Mouse (Mus musculus) hindbrain, embryonic 15.5 days (tissue): ENCODE results near the gene A230050P20Rik. TPM values are rescaled to one million over a fixed set of nuclear protein-coding genes. Genes with fewer than 3 reads are reported as not detected.
A peak's percentile ranks its signal among the peaks of the same experiment; 100 is the strongest.

Experiments
- ATAC-seq: fragments of 200-750 bp; cut with Nextera tagmentation; 2 replicates; pipeline ENCODE4 v1.8.0; 2017; ENCODE audit warnings: low read depth, moderate number of reproducible peaks, moderate TSS enrichment; ENCODE audit not compliant: low FRiP score
- H3K27ac ChIP-seq: fragments of 300-500 bp; sonication (generic); replicated peaks from 2 replicates; pipeline ENCODE4 v1.5.1; 2015; ENCODE audit warnings: mild to moderate bottlenecking, inconsistent platforms
- H3K27me3 ChIP-seq: fragments of 300-500 bp; sonication (generic); 2 replicates; pipeline ENCODE4 v1.6.1; 2015; ENCODE audit warnings: control low read depth, inconsistent platforms
- H3K36me3 ChIP-seq: fragments of 300-500 bp; sonication (generic); 2 replicates; pipeline ENCODE4 v1.6.1; 2015; ENCODE audit warnings: control low read depth, inconsistent platforms
- H3K4me1 ChIP-seq: fragments of 300-500 bp; sonication (generic); replicated peaks from 2 replicates; pipeline ENCODE4 v1.6.1; 2015; ENCODE audit warnings: control low read depth, inconsistent platforms
- H3K4me2 ChIP-seq: fragments of 300-500 bp; sonication (generic); 2 replicates; pipeline ENCODE4 v1.6.1; 2015; ENCODE audit warnings: moderate library complexity, mild to moderate bottlenecking, inconsistent platforms
- H3K4me3 ChIP-seq: fragments of 300-500 bp; sonication (generic); 2 replicates; pipeline ENCODE4 v1.5.1; 2015; ENCODE audit warnings: mild to moderate bottlenecking, inconsistent platforms
- H3K9ac ChIP-seq: fragments of 300-500 bp; sonication (generic); 2 replicates; pipeline ENCODE4 v1.6.1; 2015; ENCODE audit warnings: inconsistent platforms
- H3K9me3 ChIP-seq: fragments of 300-500 bp; sonication (generic); 2 replicates; pipeline ENCODE4 v1.6.1; 2016; ENCODE audit warnings: control low read depth, inconsistent platforms
- WGBS: fragments of 180-500 bp; shearing (Covaris S2); methylation state at CpG from one replicate; pipeline ENCODE4 v1.1.7; 2015; 5-methylcytosine and 5-hydroxymethylcytosine counted together
- polyA plus RNA-seq: library from polyadenylated mRNA; unstranded; fragments of >200 nt; fragmentation: Nextera tagmentation; extraction: Ambion mirVana; gene quantifications from 2 replicates; pipeline ENCODE4 v1.2.1, GENCODE M21; 2015

Gene A230050P20Rik
- polyA plus RNA-seq, 1 experiment from 2014 or later, result 13.2 TPM

DNA sequence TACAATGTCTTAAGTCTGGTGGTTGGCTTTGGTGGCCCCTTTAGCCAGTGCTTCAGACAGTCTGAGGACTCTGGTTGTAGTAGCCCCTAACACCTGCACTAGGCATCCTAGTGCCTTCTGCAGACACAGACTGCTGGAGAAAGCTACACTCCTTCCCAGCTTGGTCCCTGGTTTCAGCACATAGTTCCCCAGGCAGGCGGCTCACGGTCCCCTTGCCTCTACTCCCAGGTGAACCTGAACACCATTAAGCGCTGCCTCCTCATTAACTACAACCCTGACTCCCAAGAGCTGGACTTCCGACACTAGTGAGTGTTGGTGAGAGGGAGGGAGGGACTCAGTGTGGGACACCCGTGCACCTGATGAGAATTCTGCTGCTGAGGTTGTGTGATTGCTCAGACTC lies 22.0 kb downstream of the A230050P20Rik start:
- no peaks in the 10 kb centered on the region for H3K27me3 ChIP-seq
- H3K4me3 ChIP-seq, result no peak overlapping the region
- H3K4me1 ChIP-seq, result peaks cover 16% of the 10 kb centered on the region
- no peak for ATAC-seq
- peaks cover 60% of the 10 kb centered on the region for H3K36me3 ChIP-seq
- H3K9ac ChIP-seq, result no peak overlapping the region
- no peak overlapping the region for H3K27ac ChIP-seq
- H3K9me3 ChIP-seq, result no peaks in the 10 kb centered on the region
- 93% methylated on average over 5 of the region's 5 CpGs for WGBS
- H3K4me2 ChIP-seq, result no peak overlapping the region

DNA sequence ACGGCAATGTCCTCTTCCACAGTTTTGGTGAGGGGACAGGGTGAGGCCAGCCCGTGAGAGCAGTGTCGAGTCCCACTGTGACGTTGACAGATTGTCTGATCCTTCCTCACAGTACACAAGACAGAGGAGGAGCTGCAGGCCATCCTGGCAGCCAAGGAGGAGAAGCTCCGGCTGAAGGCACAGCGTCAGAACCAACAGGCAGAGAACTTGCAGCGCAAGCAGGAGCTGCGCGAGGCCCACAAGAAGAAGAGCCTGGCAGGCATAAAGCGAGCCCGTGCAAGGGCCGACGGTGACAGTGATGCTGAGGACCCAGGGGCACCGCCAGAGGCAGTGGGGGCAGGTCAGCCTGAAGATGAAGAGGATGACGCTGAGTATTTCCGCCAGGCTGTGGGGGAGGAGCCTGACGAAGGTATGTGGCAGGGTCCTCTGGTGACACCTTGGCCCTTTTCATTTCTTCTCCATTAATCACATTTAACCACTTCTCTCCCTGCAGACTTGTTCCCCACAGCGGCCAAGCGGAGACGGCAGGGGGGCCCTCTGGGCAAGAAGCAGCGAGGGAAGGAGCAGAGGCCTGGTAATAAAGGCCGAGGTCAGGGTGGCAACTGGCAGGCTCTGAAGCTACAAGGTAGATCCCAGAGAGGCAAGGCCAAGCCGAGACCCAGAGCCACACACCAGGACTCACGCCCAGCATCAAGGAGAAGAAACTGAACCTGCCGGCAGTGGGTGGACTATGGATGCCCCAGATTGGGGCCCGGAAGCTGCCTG lies 23.1 kb downstream of the A230050P20Rik start:
- Histone ChIP-seq H3K4me3 (no peak overlapping the region), H3K27ac (no peak overlapping the region), H3K9ac (no peak overlapping the region), H3K4me1 (peaks cover 16% of the 10 kb centered on the region), H3K4me2 (no peak overlapping the region), H3K36me3 (peaks cover 69% of the 10 kb centered on the region), H3K9me3 (no peaks in the 10 kb centered on the region), H3K27me3 (no peaks in the 10 kb centered on the region)
- no peak for ATAC-seq
- WGBS, result 84% methylated on average over 26 of the region's 26 CpGs

DNA sequence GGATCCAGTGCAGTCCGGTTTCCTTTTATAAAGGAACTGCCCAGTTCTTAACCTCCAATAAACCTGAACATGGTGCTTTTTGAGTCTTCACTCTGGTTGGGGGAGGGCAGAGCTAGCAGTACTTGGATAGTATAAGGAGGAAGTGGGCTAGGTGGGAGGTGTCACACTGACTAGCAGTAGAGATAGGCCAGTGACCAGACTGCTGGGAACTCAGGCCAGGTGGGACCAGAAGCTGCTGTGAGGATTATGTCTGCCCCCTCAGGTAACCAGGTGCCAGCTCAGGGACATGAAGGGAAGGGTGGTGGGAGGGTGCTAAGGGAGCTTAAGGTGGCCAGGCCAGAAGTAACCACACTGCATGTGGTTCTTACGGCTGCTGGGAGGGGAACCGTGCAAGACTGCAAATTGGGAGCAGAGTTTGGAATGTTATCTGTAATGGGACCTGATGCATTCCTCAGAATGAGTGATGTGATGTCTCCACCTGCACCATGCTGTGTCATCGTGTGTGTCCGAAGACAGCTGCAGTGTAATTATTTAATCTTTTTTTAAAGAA lies 23.7 kb downstream of the A230050P20Rik start:
- WGBS, result 78% methylated on average over 5 of the region's 5 CpGs
- Histone ChIP-seq H3K9me3 (no peaks in the 10 kb centered on the region), H3K4me1 (peaks cover 17% of the 10 kb centered on the region), H3K4me3 (no peak overlapping the region), H3K9ac (no peak overlapping the region), H3K27me3 (no peaks in the 10 kb centered on the region), H3K27ac (no peak overlapping the region), H3K36me3 (peaks cover 75% of the 10 kb centered on the region), H3K4me2 (no peak overlapping the region)
- no peak for ATAC-seq

DNA sequence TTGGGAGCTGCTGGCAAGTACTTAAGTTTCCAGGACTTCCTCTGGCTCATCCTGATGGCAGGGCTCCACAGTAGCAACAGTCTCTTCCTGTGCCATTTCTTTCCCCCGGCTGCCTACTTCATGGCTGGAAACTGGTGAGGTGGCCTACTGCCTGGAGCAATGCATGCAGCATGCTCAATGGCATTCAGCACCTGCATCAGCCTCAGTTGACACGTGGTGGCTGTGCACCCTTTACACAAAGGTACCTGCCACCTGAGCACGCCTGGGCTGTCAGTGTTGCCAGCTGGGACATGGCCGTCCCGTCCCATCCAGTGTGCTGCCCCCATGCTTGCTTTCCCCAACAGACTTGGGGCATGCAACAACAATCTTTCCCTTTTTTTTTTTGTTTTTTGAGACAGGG lies 24.6 kb downstream of the A230050P20Rik start:
- Histone ChIP-seq H3K9ac (no peak overlapping the region), H3K4me1 (peaks cover 24% of the 10 kb centered on the region), H3K27me3 (no peaks in the 10 kb centered on the region), H3K27ac (no peak overlapping the region), H3K9me3 (no peaks in the 10 kb centered on the region), H3K4me3 (no peak overlapping the region), H3K4me2 (no peak overlapping the region), H3K36me3 (peaks cover 76% of the 10 kb centered on the region)
- ATAC-seq, result no peak
- WGBS, result 64% methylated on average over 5 of the region's 5 CpGs

DNA sequence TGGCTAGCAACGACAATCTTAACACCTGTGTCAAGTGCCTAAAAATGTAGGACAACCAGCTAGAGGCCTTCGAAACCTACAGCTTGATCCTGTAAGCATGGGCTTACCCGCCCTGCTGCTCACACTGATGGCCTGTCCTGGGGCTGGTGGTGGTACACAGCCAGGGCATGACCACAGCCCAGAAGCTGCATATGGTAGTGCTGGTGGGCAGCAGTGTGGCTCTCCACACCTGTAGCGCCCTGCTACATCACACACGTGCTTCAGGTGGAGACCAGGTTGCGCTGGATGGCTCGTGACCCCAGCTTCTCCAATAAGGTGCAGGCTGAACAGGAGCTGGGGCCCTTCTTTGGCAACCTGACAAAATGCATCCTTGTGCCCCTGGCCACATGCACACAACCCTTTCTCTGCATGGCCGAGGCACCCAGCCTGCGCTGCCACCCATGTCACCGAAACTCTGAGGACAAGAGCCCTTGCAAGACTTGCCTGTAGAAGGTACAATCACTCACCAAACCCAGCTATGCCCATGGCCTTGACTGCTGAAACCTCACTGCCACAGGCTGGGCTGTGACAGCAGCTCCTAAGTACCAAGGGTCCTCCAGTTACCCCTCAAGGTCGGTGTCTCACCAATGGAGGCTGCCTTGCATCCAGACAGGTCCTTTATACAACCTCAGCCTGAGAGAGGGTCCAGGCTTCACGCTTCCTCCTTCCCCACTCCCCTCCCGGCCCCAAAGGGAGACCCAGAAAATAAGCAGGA lies 25.3 kb downstream of the A230050P20Rik start:
- H3K27ac ChIP-seq, result no peak overlapping the region
- H3K4me1 ChIP-seq, result peaks cover 21% of the 10 kb centered on the region
- no peak overlapping the region for H3K4me3 ChIP-seq
- 84% methylated on average over 13 of the region's 13 CpGs for WGBS
- no peak overlapping the region for H3K4me2 ChIP-seq
- no peaks in the 10 kb centered on the region for H3K9me3 ChIP-seq
- ATAC-seq, result no peak
- H3K27me3 ChIP-seq, result no peaks in the 10 kb centered on the region
- H3K9ac ChIP-seq, result no peak overlapping the region
- H3K36me3 ChIP-seq, result peaks cover 76% of the 10 kb centered on the region

DNA sequence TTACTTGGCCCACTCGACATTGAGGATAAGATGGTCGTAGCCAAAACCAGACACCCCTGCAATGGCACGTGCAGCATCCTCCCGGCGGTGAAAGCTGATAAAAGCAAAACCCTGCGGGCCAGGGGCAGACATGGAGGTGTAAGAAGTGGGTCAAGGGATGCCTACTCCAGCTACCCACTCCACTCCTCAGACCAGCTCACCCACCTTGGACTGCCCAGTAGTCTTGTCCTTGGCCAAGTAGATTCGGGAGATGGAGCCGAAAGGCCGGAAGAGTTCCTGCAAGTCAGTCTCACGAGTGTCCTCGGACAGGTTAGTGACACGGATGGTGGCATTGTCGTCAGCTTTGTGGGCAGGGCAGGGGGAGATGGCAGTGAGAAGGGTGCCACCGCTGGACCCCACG lies 26.2 kb downstream of the A230050P20Rik start:
- H3K4me3 ChIP-seq, result no peak overlapping the region
- no peaks in the 10 kb centered on the region for H3K27me3 ChIP-seq
- H3K36me3 ChIP-seq, result peaks cover 73% of the 10 kb centered on the region
- H3K27ac ChIP-seq, result no peak overlapping the region
- H3K4me1 ChIP-seq, result peaks cover 14% of the 10 kb centered on the region
- no peak overlapping the region for H3K9ac ChIP-seq
- H3K9me3 ChIP-seq, result no peaks in the 10 kb centered on the region
- WGBS, result 88% methylated on average over 15 of the region's 15 CpGs
- ATAC-seq, result no peak
- no peak overlapping the region for H3K4me2 ChIP-seq

DNA sequence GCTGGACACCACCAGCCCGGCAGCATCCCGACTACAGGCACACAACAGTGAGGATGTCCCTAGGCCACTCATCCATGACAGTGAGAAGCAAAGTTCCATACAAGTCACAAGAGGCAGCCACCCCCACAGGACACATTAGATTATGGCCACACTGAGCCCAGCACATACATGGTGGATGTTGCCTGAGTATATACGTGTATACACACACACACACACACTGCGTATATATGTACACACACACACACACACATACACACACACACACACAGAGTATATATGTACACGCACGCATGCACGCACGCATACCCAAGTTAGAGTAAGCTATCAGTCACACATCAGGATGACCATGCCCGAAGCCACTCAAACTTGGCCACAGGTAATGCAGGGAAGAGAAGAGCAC lies 26.9 kb downstream of the A230050P20Rik start:
- ATAC-seq, result no peak
- peaks cover 66% of the 10 kb centered on the region for H3K36me3 ChIP-seq
- no peak overlapping the region for H3K27ac ChIP-seq

DNA sequence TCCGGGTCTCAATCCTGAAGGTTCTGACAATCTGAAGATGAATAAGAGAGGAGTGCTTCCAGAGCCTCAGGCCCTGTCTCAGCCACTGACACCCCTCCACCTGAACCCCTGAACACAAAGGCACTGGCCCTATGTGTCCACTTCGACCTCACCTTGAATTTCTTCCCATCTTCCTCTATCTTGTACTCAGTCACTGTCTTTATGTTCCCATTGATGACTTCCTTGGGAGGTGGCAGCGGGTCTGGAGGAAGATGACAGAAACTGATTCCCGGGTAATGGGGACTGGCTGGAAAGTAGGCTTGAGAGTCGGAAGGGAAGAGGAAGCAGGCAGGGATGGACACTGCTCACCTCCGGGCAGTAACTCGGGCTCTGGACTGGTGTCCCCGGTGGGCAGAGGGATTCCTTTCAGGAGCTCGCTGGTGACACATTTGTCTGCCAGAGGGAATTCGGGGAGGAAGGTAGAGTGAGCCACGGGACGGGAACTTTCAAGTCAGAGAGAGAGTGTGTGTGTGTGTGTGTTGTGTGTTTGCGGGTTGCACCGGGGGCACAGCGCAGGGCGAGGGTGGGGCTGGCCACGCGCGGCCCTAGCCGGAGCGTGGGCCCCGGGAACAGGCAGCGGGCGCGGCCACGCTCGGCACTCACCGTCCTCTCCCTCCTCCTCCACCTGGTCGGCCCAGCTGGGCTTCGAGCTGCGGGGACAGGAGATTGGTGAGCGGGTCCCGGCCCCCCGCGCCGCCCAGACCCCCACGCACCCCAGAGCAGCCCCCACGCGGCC lies 29.5 kb downstream of the A230050P20Rik start:
- Histone ChIP-seq H3K9me3 (no peaks in the 10 kb centered on the region), H3K4me3 (peak overlapping the region; percentile 85), H3K27me3 (no peaks in the 10 kb centered on the region), H3K36me3 (peaks cover 41% of the 10 kb centered on the region), H3K4me1 (peaks cover 14% of the 10 kb centered on the region), H3K27ac (peak overlapping the region; percentile 53; the same call in 1 of the 2 replicates), H3K4me2 (peak overlapping the region; percentile 97), H3K9ac (peak overlapping the region; percentile 88)
- peak; percentile 76 for ATAC-seq
- 11% methylated on average over 17 of the region's 39 CpGs for WGBS

More for the DNA sequence above, 26.9 kb downstream of the A230050P20Rik start:
- no peak overlapping the region for H3K4me3 ChIP-seq
- H3K27me3 ChIP-seq, result no peaks in the 10 kb centered on the region
- no peak overlapping the region for H3K9ac ChIP-seq
- WGBS, result 94% methylated on average over 9 of the region's 9 CpGs
- no peak overlapping the region for H3K4me2 ChIP-seq
- H3K9me3 ChIP-seq, result no peaks in the 10 kb centered on the region
- H3K4me1 ChIP-seq, result peaks cover 14% of the 10 kb centered on the region

DNA sequence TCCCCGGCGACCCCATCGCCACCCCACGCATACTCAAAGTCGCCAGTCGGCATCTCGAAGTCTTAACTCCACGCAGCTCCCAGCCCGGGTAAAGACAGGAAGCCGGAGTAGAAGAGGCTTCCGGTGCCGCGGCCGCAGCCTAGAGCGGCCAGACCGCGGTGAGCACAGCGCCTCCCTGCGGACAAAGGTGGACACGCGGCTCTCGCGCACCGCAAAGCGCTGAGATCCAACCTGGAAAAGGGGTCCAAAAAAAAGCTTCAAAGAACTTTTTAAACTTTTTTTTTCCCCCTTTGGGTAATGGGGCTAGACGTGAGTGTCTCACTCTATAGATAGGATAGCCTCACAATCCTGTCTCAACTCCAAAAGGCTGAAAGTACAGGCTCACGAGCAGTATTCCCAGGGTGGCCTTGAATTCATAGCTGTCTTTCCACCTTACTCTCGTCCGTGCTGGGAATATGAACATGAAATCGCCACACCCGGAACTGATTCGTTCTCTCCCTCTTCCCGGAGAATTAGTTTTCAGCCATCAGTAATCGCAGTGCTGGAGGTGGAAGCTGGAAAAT lies 30.1 kb downstream of the A230050P20Rik start, which contains the start of gene Eif3g:
Eif3g (minus strand) TSS at position 113 of the 563 bp plus-strand sequence.
- peaks cover 14% of the 10 kb centered on the region for H3K4me1 ChIP-seq
- H3K27me3 ChIP-seq, result no peaks in the 10 kb centered on the region
- peak within 1 kb of the TSS; percentile 97 for H3K4me2 ChIP-seq
- peak; percentile 89 for ATAC-seq
- WGBS, result 5% methylated on average over 34 of the region's 34 CpGs
- peak within 1 kb of the TSS; percentile 53; the same call in 1 of the 2 replicates for H3K27ac ChIP-seq
- H3K4me3 ChIP-seq, result peak within 1 kb of the TSS; percentile 85
- H3K36me3 ChIP-seq, result peaks cover 34% of the 10 kb centered on the region
- peak within 1 kb of the TSS; percentile 88 for H3K9ac ChIP-seq
- H3K9me3 ChIP-seq, result no peaks in the 10 kb centered on the region

DNA sequence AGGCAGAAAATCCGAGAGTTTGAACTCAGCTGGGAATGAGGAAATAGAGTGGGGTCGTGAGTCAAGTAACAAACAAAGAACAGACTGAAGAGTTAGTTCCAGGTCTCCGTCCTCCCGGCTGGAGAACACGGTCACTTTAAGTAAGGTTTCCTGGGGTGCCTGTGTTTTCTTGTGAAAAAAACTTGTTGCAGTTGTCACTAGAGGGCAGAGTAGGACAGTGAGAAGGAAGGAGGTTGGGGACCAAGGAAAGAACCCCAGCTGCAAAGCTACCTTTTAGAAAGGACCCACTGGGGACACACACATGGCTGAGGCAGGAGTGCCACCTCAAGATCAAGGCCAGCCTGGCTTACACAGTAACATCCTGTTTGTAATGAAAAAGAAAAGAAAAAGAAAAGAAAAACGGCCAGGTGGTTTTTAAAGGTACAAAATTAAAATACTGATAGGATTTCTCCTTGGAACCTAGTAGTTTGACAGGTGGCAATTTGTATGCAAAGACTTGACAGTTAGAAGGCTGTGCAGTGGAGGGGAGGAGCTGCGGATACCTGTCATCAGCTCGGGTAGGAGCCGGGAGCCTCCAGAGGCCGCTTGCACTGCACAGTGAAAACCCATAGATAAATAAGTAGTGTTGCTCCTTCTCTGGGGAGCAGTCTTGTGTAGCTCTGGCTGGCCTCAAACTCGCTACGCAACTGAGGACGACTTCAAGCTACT lies 33.2 kb downstream of the A230050P20Rik start:
- WGBS, result 22% methylated on average over 13 of the region's 13 CpGs
- Histone ChIP-seq H3K36me3 (peaks cover 24% of the 10 kb centered on the region), H3K4me3 (no peak overlapping the region), H3K4me1 (peaks cover 14% of the 10 kb centered on the region), H3K27ac (no peak overlapping the region), H3K9ac (no peak overlapping the region), H3K9me3 (no peaks in the 10 kb centered on the region), H3K4me2 (no peak overlapping the region), H3K27me3 (no peaks in the 10 kb centered on the region)
- ATAC-seq, result no peak

DNA sequence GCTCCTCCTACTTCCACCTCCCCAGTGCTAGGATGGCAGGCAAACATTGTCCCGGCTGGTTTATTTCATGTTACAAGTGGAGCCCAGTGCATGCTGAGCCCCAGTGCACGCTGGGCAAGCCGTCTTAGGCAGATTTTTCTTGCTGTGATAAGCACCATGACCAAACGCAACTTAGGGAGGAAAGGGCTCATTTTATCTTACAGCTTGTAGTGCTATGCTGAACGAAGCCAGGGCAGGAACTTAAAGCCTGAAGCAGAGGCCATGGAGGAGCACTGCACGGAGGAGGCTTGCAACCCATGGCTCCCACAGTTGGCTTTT lies 33.7 kb downstream of the A230050P20Rik start:
- no peaks in the 10 kb centered on the region for H3K27me3 ChIP-seq
- peaks cover 24% of the 10 kb centered on the region for H3K36me3 ChIP-seq
- 51% methylated on average over 6 of the region's 6 CpGs for WGBS
- H3K4me1 ChIP-seq, result peaks cover 9% of the 10 kb centered on the region
- no peak overlapping the region for H3K4me2 ChIP-seq
- no peak overlapping the region for H3K9ac ChIP-seq
- H3K9me3 ChIP-seq, result no peaks in the 10 kb centered on the region
- no peak for ATAC-seq
- no peak overlapping the region for H3K27ac ChIP-seq
- H3K4me3 ChIP-seq, result no peak overlapping the region
